Mouse (Mus musculus): ENCODE measurements around the gene Ptgir. TPM values are rescaled to one million over a fixed set of nuclear protein-coding genes. Genes with fewer than 3 reads are reported as not detected.
A peak's percentile ranks its signal among the peaks of the same experiment; 100 is the strongest.

Ptgir gene
- polyA plus RNA-seq, 1 experiment from 2014 or later, result 0.19 TPM

GRCm38 (mm10) chr7:16880615-16881014, 25.7 kb upstream of the Ptgir start:
- Histone ChIP-seq H3K9me3 (replicated peaks; ENCODE audit: control insufficient read depth, low read length) (peaks cover 9% of the 10 kb centered on the region), H3K9ac (ENCODE audit: low read depth, low read length) (peak overlapping the region; percentile 67; the same call in 1 of the 2 replicates), H3K36me3 (ENCODE audit: control insufficient read depth, insufficient read depth, low read length) (peaks cover 32% of the 10 kb centered on the region), H3K27ac (ENCODE audit: low read depth, low read length) (peak overlapping the region; percentile 98), H3K4me3 (ENCODE audit: low read depth, low read length) (no peak overlapping the region), H3K4me2 (peak overlapping the region; percentile 38), H3K27me3 (ENCODE audit: control insufficient read depth, insufficient read depth, low read length) (peaks cover 11% of the 10 kb centered on the region), H3K4me1 (ENCODE audit: control insufficient read depth, insufficient read depth, low read length) (peaks cover 34% of the 10 kb centered on the region)
- ATAC-seq (replicated peaks; ENCODE audit: insufficient number of reproducible peaks, low FRiP score, low TSS enrichment), result no peak
- 23% methylated on average over 5 of the region's 5 CpGs for WGBS (ENCODE audit: insufficient replicate concordance)

DNA sequence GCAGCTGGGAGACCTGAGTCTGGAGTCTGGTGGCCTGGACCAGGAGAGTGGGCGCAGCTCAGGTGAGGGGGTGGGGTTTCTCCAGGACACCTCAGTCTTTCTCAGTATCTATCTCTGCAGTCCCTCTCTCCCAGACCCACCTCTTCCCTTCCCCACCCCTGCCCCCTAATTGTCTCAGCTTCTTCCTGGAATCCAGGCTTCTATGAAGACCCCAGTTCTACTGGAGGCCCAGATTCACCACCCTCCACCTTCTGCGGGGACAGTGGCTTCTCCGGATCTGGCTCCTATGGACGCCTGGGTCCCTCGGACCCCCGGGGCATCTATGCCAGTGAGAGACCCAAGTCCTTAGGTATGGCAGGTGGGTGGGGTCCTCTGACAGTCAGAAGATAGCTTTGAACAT, 23.1 kb upstream of the Ptgir start:
- Histone ChIP-seq H3K4me2 (no peak overlapping the region), H3K4me3 (ENCODE audit: low read depth, low read length) (no peak overlapping the region), H3K27ac (ENCODE audit: low read depth, low read length) (no peak overlapping the region; the same call in 1 of the 2 replicates), H3K9me3 (replicated peaks; ENCODE audit: control insufficient read depth, low read length) (peaks cover 14% of the 10 kb centered on the region), H3K36me3 (ENCODE audit: control insufficient read depth, insufficient read depth, low read length) (peaks cover 56% of the 10 kb centered on the region), H3K4me1 (ENCODE audit: control insufficient read depth, insufficient read depth, low read length) (peaks cover 26% of the 10 kb centered on the region), H3K9ac (ENCODE audit: low read depth, low read length) (no peak overlapping the region), H3K27me3 (ENCODE audit: control insufficient read depth, insufficient read depth, low read length) (peaks cover 21% of the 10 kb centered on the region)
- ATAC-seq (replicated peaks; ENCODE audit: insufficient number of reproducible peaks, low FRiP score, low TSS enrichment), result no peak
- WGBS (ENCODE audit: insufficient replicate concordance), result 72% methylated on average over 6 of the region's 6 CpGs

- no peak for ATAC-seq (replicated peaks; ENCODE audit: insufficient number of reproducible peaks, low FRiP score, low TSS enrichment)
- H3K4me2 ChIP-seq, result no peak overlapping the region
These were observed 22.0 kb upstream of the Ptgir start for GRCm38 (mm10) chr7:16884334-16884733.

DNA sequence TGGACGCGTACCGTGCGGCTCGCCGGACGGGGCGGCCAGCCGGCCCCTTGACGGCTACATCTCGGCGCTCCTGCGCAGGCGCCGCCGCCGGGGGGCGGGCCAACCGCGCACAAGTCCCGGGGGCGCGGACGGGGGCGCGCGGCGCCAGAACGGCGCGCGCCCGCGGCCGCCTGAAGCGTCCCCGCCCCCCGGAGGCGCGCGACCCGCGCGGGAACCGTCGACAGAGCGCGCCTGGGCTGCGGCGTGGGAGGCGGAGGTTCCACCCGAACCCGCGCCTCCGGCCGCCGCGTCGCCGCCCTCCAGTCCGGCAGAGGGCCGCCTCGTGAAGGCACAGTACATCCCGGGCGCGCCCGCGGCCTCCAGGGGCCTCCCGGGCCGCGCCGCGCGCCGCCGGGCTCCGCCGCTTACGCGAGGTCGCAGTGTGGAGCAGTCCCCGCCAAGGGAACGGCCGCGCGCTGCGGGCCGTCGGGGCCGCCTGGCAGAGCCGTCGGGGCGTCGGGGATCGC, 21.0 kb upstream of the Ptgir start:
- WGBS (ENCODE audit: insufficient replicate concordance), result 18% methylated on average over 74 of the region's 95 CpGs
- peaks cover 21% of the 10 kb centered on the region for H3K4me1 ChIP-seq (ENCODE audit: control insufficient read depth, insufficient read depth, low read length)
- no peak overlapping the region for H3K9ac ChIP-seq (ENCODE audit: low read depth, low read length)
- peaks cover 21% of the 10 kb centered on the region for H3K27me3 ChIP-seq (ENCODE audit: control insufficient read depth, insufficient read depth, low read length)
- H3K27ac ChIP-seq (ENCODE audit: low read depth, low read length), result no peak overlapping the region
- H3K4me2 ChIP-seq, result peak overlapping the region; percentile 52
- peak; percentile 21; the same call in 1 of the 2 replicates for ATAC-seq (replicated peaks; ENCODE audit: insufficient number of reproducible peaks, low FRiP score, low TSS enrichment)
- peaks cover 14% of the 10 kb centered on the region for H3K9me3 ChIP-seq (replicated peaks; ENCODE audit: control insufficient read depth, low read length)
- peak overlapping the region; percentile 27 for H3K4me3 ChIP-seq (ENCODE audit: low read depth, low read length)
- peaks cover 56% of the 10 kb centered on the region for H3K36me3 ChIP-seq (ENCODE audit: control insufficient read depth, insufficient read depth, low read length)

More at GRCm38 (mm10) chr7:16884334-16884733, 22.0 kb upstream of the Ptgir start:
- WGBS (ENCODE audit: insufficient replicate concordance), result 61% methylated on average over 4 of the region's 4 CpGs
- Histone ChIP-seq H3K9me3 (replicated peaks; ENCODE audit: control insufficient read depth, low read length) (peaks cover 14% of the 10 kb centered on the region), H3K27ac (ENCODE audit: low read depth, low read length) (no peak overlapping the region), H3K9ac (ENCODE audit: low read depth, low read length) (no peak overlapping the region), H3K36me3 (ENCODE audit: control insufficient read depth, insufficient read depth, low read length) (peaks cover 56% of the 10 kb centered on the region), H3K4me3 (ENCODE audit: low read depth, low read length) (no peak overlapping the region), H3K4me1 (ENCODE audit: control insufficient read depth, insufficient read depth, low read length) (peaks cover 26% of the 10 kb centered on the region), H3K27me3 (ENCODE audit: control insufficient read depth, insufficient read depth, low read length) (peaks cover 21% of the 10 kb centered on the region)

- Histone ChIP-seq H3K4me3 (ENCODE audit: low read depth, low read length) (peak overlapping the region; percentile 27), H3K36me3 (ENCODE audit: control insufficient read depth, insufficient read depth, low read length) (peaks cover 56% of the 10 kb centered on the region), H3K9ac (ENCODE audit: low read depth, low read length) (no peak overlapping the region), H3K27ac (ENCODE audit: low read depth, low read length) (no peak overlapping the region), H3K27me3 (ENCODE audit: control insufficient read depth, insufficient read depth, low read length) (peaks cover 21% of the 10 kb centered on the region), H3K4me2 (no peak overlapping the region), H3K4me1 (ENCODE audit: control insufficient read depth, insufficient read depth, low read length) (peaks cover 19% of the 10 kb centered on the region), H3K9me3 (replicated peaks; ENCODE audit: control insufficient read depth, low read length) (peaks cover 14% of the 10 kb centered on the region)
- WGBS (ENCODE audit: insufficient replicate concordance), result 50% methylated on average over 57 of the region's 59 CpGs
- no peak for ATAC-seq (replicated peaks; ENCODE audit: insufficient number of reproducible peaks, low FRiP score, low TSS enrichment)
These were observed 20.4 kb upstream of the Ptgir start for GRCm38 (mm10) chr7:16885905-16886304.

- ATAC-seq (replicated peaks; ENCODE audit: insufficient number of reproducible peaks, low FRiP score, low TSS enrichment), result no peak
- peaks cover 20% of the 10 kb centered on the region for H3K4me1 ChIP-seq (ENCODE audit: control insufficient read depth, insufficient read depth, low read length)
- H3K36me3 ChIP-seq (ENCODE audit: control insufficient read depth, insufficient read depth, low read length), result peaks cover 24% of the 10 kb centered on the region
- H3K4me2 ChIP-seq, result peak overlapping the region; percentile 65
- peaks cover 6% of the 10 kb centered on the region for H3K9me3 ChIP-seq (replicated peaks; ENCODE audit: control insufficient read depth, low read length)
- H3K27ac ChIP-seq (ENCODE audit: low read depth, low read length), result peak overlapping the region; percentile 85
- peak overlapping the region; percentile 40 for H3K9ac ChIP-seq (ENCODE audit: low read depth, low read length)
- peaks cover 41% of the 10 kb centered on the region for H3K27me3 ChIP-seq (ENCODE audit: control insufficient read depth, insufficient read depth, low read length)
- peak overlapping the region; percentile 22 for H3K4me3 ChIP-seq (ENCODE audit: low read depth, low read length)
- 13% methylated on average over 6 of the region's 6 CpGs for WGBS (ENCODE audit: insufficient replicate concordance)
These were observed 15.8 kb upstream of the Ptgir start for GRCm38 (mm10) chr7:16890536-16890935.

GRCm38 (mm10) chr7:16890944-16891343, 15.3 kb upstream of the Ptgir start:
- peak; percentile 61 for ATAC-seq (replicated peaks; ENCODE audit: insufficient number of reproducible peaks, low FRiP score, low TSS enrichment)
- WGBS (ENCODE audit: insufficient replicate concordance), result 2% methylated on average over 22 of the region's 23 CpGs
- peak overlapping the region; percentile 40 for H3K9ac ChIP-seq (ENCODE audit: low read depth, low read length)
- H3K4me2 ChIP-seq, result peak overlapping the region; percentile 65
- peaks cover 20% of the 10 kb centered on the region for H3K36me3 ChIP-seq (ENCODE audit: control insufficient read depth, insufficient read depth, low read length)
- H3K27ac ChIP-seq (ENCODE audit: low read depth, low read length), result peak overlapping the region; percentile 85
- H3K4me1 ChIP-seq (ENCODE audit: control insufficient read depth, insufficient read depth, low read length), result peaks cover 20% of the 10 kb centered on the region
- peaks cover 2% of the 10 kb centered on the region for H3K9me3 ChIP-seq (replicated peaks; ENCODE audit: control insufficient read depth, low read length)
- peak overlapping the region; percentile 22 for H3K4me3 ChIP-seq (ENCODE audit: low read depth, low read length)
- peaks cover 37% of the 10 kb centered on the region for H3K27me3 ChIP-seq (ENCODE audit: control insufficient read depth, insufficient read depth, low read length)

GRCm38 (mm10) chr7:16891641-16892351, 14.5 kb upstream of the Ptgir start, which contains the start of gene Gng8:
TSS of gene Gng8 (plus strand) at chr7:16891786.
- peaks cover 33% of the 10 kb centered on the region for H3K27me3 ChIP-seq (ENCODE audit: control insufficient read depth, insufficient read depth, low read length)
- peaks cover 12% of the 10 kb centered on the region for H3K36me3 ChIP-seq (ENCODE audit: control insufficient read depth, insufficient read depth, low read length)
- H3K9me3 ChIP-seq (replicated peaks; ENCODE audit: control insufficient read depth, low read length), result no peaks in the 10 kb centered on the region
- H3K4me1 ChIP-seq (ENCODE audit: control insufficient read depth, insufficient read depth, low read length), result peaks cover 20% of the 10 kb centered on the region
- peak within 1 kb of the TSS; percentile 65 for H3K4me2 ChIP-seq
- ATAC-seq (replicated peaks; ENCODE audit: insufficient number of reproducible peaks, low FRiP score, low TSS enrichment), result peak; percentile 72
- peak within 1 kb of the TSS; percentile 85 for H3K27ac ChIP-seq (ENCODE audit: low read depth, low read length)
- H3K4me3 ChIP-seq (ENCODE audit: low read depth, low read length), result peak within 1 kb of the TSS; percentile 29
- under 1% methylated on average over 30 of the region's 30 CpGs for WGBS (ENCODE audit: insufficient replicate concordance)
- H3K9ac ChIP-seq (ENCODE audit: low read depth, low read length), result peak within 1 kb of the TSS; percentile 40
